Mouse (Mus musculus): ENCODE measurements around the gene Tbx21.

The Tbx21 gene

DNA sequence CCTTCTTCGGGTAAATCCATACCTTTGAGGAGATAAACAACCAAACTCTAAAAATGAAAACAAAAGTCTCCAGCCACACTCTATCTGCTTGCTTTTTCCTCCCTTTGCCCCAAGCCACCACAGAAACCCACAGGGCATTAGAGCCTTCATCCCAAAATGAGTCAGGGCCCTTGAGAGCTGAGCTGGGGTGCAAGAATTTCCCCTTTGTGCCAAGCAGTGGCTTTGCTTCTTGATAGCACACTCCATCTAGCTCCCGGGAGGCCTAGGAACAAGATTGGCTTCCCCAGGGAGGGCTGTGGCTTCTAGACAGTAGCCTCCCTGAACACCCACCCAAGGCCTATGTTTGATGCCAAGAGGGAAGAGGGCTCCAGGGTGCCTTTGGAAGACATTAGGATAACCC is 16.6 kb upstream of the Tbx21 start:
- no peak for DNase-seq (ENCODE audit: low read depth, low spot score)

DNA sequence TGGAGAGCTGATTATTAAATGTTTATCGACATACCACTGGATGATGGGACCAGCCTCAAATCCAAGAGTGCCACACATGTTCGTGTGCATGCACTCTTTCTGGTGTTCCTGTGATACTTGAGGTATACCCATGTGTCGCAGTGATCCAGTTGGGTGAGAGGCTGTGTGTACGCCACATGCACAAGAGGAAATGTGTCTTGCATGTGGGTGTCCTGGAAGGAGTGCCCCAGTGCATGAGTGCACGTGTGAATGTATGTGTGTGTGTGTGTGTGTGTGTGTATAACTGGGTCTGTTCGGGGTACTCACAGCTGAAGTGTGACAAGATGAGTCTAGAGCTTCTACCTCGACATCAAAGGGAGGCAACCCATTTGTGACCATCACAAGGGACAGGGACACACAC is 15.2 kb upstream of the Tbx21 start:
- no peak for DNase-seq (ENCODE audit: low read depth, low spot score)

DNA sequence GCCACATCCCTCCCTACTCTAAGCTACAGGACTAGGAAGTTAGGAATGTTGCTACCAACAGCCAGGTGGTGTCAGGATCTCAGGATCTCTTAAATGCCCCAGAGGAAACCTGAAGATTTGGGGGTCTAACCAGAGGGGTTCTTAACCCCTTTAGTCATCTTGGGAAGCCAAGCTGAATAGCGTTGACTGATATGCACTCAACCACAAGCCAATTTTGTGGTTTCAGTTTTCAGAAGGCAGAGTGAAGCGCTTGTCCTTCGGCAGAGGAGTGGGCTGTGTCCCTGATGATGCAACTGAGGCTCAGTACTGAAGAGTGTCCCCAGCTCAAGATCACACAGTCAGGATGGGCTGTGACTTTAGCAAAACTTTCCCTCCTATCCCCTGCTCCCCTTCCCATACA is 13.8 kb upstream of the Tbx21 start:
- no peak for DNase-seq (ENCODE audit: low read depth, low spot score)

DNA sequence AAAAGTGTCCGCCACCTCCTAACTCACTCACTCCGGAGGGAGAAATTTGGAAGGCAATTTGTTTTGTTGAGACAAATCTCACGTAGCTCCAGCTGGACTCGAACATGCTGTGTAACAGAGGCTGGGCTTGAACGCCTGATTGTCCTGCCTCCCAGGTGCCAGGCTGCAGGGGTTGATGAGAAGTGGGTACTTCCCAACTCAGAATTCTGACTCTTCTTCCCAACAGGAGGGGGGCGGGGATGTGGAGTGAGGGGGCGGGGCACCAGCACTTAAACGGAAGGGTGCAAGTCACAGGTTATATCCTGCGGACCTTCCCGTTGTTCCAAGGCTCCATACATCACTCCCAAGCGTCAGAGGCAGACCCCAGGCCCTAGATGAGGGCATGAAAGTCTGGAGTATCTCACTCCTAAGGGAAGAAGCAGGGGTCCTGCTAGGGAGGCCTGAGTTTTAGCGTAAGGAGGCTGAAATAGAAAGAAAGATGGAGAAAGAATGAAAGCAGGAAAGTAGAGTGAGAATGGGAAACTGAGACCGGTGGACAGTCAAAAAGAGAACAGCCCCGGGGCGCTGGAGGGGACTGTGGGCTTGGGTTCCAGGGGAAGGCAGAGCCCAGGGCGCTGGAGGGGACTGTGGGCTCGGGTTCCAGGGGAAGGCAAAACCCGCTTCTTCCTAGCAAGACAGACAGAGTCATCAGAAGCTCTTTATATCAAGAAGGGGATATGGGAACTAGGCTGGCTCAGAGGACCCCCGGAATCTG is 12.5 kb upstream of the Tbx21 start:
- no peak for DNase-seq (ENCODE audit: low read depth, low spot score)

DNA sequence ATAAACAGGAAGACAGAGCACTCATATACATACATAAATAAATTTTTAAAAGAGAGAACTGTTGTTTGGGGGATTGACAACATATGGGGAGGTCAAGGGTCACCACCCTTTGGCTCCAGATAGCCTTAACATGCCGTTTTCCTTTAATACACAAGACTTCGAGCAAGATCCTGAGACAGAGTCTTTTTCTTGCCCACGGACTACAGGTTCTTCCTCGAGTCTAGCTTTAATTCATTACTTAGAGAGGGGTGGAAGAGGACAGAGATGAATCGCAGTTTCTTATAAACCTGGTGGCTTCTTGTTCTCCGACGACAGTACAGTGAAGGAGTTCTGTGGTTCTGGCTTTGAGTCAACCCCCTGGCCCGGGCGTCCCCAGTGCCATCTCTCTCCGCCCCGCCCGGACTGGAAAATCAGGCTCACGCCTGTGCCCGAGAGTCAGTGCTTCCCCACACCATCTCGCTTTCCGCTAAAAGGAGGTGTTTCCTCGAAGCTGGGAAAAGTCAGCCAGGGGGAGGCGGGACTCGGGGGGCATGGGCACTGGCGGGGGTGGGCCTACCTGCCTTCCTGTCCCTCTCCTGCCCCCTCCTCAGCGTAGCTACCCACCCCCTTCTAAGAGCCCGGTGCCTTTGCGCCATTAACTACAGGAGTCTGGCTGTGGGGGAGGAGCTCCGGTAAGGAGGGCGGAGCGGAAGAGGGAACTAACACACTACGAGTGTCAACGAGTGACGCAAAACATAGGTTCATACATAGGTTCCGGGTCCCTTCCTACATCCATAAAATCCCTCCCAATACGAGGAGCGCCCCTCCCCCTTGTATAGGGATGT is 11.7 kb upstream of the Tbx21 start:
- peak; percentile 64 for DNase-seq (ENCODE audit: low read depth, low spot score)

DNA sequence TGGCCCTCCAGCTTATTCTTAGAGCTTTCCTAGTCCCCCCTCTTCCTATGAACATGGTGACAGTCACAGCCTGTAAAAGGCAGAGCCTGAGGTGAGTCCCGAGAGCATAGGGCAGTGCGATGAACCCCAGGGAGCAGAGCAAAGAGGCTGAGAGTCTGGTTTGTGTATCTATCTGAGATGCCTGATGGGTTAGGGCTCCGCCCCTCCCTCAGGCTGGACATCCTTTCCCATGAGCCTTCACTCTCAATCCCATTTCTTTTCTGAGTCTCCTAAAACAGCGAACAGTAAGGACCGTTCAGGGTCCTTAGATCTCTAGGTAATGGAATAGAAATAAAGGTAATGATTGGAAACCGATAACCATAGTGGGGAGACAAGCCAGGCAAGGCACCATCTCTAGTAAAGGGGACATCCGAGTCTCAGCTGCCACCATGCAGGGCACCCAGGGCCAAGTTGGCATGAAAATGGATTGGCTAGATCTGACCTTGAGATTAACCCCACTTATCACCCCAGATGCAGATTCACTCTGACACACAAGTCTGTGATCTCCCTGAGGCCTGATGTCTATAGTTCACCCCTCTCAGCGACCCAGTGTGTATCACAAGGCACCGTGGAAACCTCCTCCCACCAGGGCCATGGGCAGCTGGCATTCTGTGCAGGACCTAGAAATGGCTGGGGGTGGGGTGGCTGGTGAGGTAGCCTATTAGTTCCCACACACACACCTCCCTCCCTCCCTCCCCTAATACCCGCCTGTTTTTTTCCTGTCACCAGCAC is 9.3 kb upstream of the Tbx21 start:
- no peak for DNase-seq (ENCODE audit: low read depth, low spot score)

DNA sequence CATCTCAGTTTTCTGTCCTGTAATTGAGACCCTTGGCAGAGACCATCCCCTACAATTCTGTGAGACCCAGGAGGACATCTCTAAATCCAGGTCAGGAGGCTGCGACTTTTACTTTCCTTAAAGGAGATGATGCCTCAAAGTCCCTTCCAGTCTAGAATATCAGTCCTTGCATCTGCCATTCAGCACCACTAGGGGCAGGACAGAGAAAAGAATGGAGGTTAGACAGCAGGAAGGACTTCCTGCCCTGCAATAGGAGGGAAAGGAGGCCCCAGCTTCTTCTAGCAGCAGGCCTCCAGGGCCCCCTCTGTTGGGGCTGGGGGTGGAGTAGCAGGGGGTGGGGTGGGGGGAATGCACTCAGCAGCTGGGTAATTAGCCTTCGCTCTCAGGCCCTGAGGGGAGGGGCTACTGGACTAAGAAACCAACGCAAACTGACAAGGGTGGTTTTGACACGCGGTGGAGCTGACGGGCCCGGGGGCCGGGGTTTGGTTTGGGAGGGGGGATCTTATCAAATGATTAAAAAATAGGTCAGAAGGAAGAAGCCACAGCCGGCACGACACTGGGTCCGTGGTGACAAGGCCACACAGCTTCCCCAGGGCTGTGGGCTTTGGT is 8.3 kb upstream of the Tbx21 start:
- peak; percentile 32 for DNase-seq (ENCODE audit: low read depth, low spot score)

DNA sequence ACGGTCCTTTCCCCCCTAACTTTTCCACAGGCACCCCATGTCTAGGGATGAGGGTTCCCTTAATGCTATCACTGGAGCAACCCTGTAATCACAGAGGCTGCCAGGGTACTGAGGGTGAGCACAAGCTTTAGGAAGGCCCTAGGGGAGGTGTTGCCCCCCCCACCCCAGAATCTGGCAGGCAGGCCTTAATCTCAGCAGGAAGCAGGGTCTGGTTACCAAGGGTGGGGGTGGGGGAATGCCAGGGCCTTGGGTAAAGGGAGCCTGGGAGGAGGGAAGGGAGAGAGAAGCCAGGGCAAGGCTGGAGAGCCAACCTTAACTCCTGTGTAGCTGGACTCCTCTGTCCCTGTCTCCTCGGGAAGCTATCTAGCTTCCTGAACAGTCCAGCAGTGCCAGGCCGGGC is 5.5 kb upstream of the Tbx21 start:
- no peak for DNase-seq (ENCODE audit: low read depth, low spot score)

DNA sequence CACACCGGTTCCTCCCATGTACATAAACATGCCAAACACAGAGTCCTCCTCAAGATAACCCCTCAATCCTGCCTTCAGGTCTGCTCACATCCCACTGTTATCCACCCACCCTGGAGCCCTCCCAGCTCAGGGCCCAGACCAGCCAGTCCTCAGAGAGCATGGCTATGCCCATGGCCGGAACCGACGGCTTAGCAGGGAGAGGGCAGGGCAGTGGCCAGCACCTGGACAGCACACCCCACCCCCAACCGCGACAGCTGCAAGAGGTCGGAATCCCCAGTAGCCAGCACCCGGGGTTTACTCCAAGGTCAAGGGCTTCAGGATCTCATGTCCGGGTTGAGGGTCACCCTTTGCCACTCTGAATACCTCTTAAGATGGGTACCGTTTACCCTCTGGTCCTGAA is 5.1 kb upstream of the Tbx21 start:
- DNase-seq (ENCODE audit: low read depth, low spot score), result no peak

DNA sequence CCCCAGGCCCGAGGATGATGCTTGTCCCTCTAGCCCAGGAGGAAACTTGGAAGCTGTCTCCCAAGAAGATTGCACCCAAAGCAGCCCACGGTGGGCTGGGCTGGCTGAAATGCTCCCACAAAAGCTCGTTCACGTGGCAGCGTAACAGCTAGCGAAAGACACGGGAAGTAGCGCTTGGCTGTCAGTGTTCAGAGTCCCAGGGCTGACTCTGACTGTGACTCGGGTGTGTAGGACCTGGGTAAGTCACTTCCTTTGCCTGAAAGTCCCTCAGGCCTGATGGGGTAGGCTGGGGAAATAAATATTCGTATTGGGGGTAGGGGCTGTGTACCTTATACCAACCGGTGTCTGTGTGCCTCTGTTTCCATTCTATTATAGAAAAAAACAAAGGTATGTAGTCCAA is 666 bp upstream of the Tbx21 start:
- DNase-seq (ENCODE audit: low read depth, low spot score), result no peak

DNA sequence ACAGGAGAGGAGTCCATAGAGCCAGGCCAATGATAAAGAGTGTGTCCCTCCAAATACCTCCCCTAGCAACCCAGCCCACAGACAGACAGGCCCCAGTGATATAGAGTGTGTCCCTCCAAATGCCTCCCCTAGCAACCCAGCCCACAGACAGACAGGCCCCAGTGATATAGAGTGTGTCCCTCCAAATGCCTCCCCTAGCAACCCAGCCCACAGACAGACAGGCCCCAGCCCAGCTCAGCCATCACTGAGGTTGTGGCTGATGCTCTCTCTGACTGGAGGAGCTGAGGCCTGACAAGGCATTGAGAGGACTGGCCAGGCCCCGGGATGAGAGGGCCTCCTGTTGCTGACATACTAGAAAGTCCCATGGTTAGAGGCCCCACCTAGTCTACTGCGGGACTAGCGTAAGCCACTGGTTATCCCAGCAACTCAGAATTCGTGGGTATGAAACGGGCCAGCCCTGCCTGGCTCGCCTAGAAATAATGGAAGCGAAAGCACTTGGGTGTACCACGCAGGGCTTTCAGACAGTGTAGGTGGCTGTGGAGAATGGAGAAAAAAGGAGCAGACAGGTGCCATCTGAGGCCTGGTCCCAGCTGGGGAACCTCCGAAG is 2.5 kb downstream of the Tbx21 start:
- no peak for DNase-seq (ENCODE audit: low read depth, low spot score)

DNA sequence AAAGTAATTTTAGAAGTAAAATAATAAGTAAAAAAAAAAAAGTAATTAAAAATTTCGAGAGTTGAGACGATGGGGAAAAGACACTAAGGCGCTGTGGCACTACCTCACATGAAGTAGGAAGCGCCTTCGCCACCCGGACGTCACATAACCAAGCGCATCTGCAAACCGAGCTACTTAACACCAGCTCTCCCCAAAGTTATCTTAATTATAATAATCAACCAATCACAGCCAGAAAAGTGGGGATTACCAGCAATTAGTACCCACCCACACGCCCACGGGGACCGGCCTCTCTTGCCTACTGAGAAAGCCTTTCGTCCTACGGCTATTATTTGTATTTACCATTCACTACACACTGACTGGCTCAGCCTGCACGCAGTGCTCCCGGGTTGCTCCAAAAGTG is 6.2 kb downstream of the Tbx21 start:
- no peak for DNase-seq (ENCODE audit: low read depth, low spot score)

DNA sequence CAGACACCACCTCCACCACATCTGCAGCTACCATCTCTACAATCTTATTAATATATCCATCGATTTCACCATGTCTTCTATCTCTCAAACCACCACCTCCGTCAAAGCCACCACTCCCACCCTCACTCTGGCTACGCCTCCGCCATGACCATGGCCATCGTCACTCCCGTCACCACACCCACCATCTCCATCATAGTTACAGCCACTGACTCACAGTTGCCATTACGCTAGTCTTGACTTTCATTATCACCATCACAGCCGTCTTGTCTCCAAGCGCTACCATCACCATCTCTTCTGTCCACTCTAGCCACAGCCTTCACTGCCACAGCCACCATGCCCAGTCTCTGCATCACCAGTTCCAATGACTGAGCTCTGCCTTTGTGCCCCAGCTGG is 11.0 kb downstream of the Tbx21 start:
- DNase-seq (ENCODE audit: low read depth, low spot score), result no peak

DNA sequence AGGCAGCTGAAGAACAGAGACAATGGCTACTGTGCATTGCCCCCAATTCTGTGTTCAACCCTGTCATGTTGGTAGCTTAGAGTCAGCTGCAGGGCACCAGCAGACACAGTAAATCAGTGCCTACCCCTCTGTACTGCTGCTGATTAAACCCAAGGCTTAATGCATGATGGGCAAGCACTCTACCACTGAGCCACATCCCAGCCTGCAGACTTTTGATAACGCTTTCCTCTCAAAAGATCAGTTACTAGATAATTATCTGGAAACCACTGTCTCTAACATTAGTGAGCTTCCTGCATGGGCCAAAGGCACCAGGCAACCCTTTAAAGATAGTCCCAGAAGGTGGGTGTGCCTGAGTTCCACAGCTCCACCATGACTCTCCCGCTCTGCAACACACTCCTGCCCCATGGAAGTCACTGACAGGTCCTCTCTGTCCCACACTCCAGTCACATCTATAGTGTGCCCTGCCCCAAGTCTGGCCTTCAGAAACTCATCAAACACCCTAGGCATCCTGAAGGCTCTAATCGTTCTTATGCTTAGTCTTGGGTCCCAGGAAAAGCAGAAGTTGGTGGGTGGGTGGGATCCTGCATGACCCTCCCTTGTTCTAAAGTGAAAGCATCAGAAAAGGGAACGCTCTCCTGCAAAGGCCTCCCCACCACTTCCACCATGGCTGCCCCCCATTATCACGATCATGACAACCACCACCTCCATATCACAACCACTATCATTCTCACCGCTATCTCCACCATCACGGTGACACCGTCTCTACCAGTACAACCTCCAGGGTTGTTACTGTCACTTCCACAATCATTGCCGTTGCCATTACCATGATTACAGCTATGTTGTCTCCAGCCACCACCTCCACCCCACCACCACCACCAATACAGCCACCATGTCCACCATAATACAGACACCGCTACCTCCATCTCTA is 11.7 kb downstream of the Tbx21 start:
- DNase-seq (ENCODE audit: low read depth, low spot score), result no peak

DNA sequence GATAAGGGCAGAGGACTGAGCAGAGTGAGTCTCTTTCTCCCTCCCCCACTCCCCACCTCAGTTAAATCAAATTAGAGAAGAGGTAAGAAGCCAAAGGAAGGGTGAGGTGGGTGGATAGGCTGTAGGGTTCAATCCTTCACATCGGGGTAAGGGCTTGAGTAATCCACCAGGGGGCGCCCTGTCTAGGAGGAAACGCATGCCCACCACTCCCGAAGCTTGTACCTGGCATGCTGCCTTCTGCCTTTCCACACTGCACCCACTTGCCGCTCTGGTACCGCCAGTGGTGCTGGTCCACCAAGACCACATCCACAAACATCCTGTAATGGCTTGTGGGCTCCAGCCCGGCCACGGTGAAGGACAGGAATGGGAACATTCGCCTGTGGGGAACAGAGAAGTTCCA is 13.4 kb downstream of the Tbx21 start:
- DNase-seq (ENCODE audit: low read depth, low spot score), result peak; percentile 73

DNA sequence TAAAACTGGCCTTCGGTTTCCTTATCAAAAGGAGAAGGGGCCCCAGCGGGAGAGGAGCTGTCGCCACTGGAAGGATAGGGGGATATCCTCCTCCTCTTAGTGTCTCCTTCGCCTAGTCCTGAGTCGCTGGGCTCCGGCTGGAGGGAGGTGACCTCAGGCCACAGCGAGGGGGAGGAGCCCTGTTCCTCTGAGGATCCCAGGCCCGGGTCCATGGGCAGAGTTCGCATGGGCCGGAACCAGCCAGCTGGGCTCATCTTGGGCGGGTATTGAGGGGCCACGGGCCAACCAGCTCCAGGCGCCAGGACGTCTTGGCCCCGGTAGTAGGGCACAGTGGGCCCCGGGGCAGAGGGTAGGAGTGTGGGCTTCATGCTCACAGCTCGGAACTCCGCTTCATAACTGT is 16.3 kb downstream of the Tbx21 start:
- DNase-seq (ENCODE audit: low read depth, low spot score), result no peak

DNA sequence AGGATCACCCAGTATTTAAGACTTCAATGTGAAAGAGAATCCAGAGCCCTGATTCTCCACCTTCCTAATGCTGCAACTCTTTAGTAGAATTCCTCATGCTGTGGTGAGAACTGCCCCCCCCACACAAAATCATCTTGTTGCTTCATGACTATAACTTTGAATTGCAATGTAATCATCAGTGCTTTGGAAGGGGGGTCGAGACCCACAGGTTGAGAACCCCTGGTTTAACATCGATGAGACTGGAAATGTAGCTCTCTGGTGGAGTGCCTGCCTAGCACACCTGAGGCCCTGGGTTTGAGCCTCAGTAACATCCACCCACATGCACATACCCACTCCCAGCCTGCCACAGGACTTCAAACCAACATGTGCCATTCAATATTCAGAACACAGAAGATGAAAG is 20.5 kb downstream of the Tbx21 start:
- no peak for DNase-seq (ENCODE audit: low read depth, low spot score)

DNA sequence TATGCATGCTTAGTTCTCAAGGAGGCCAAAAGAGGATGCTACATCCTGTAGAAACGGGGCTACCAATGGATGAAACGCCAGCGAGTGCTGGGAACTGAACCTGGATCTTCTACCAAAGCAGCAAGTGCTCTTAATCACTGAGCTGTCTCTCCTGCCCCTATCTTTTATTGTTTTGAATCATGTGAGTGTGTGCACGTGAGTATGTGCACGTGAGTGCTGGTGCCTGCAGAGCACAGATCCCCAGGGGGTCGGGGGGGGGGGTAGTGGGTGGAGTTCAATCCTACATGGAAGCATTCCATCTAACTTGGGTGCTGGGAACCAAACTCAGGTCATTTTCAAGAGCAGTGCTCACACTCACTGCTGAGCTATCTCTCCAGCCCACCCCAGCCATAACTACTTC is 28.8 kb downstream of the Tbx21 start:
- no peak for DNase-seq (ENCODE audit: low read depth, low spot score)

DNA sequence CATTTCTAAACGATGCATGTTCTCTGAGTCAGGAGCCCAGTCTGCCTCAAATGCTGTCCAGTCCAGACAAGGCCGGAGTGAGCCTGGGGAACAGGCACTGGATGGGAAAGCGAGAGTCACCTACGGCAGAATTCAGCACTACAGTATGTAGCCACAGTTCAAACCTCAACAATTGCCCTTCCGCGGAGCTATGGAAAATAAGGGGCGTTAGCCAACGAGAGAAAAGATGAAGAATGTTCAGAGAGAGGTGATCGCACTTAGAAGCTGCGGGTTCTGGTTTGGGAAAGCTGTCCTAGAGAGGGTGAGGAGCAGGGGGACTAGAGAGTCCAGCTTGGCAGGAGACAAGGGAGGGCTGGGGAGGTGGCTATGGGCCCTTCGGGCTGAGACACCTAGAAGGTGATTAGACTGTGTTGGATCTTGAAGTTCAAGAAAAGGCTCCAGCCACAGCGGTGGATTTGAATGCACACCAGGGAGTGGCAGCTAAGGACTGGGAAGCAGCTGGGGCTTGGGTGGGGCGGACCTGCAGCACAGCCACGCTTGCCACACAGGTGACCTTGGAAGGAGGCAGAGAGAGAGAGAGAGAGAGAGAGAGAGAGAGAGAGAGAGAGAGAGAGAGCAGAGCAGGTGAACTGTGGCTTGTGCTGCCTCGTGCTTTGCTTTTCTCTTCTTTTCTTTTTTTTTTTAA is 30.2 kb downstream of the Tbx21 start:
- DNase-seq (ENCODE audit: low read depth, low spot score), result no peak

Data from A20 (cell line).